Mouse (Mus musculus): ENCODE results near the gene Fyn.

Fyn gene

DNA sequence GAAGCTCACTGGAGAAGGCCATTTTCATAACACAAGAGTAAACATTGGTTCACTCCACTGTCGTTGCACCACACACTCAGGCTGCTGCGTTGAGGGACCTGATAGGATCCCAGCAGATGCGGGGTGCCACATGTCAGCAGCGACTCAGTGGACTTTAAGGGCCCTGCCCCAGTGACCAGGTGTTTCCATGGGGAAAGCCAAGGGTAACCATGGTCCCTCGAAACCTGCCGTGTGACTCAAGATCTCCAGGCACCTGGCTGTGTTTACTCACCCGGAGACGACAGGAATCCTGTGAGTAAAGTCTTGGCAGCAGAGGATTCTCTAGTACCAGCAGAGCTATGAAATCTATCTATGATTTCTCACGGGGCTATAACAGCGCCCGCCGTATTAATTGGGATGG lies 198.2 kb downstream of the Fyn start:
- no peak for DNase-seq (ENCODE audit: low spot score in 2 of 2)

DNA sequence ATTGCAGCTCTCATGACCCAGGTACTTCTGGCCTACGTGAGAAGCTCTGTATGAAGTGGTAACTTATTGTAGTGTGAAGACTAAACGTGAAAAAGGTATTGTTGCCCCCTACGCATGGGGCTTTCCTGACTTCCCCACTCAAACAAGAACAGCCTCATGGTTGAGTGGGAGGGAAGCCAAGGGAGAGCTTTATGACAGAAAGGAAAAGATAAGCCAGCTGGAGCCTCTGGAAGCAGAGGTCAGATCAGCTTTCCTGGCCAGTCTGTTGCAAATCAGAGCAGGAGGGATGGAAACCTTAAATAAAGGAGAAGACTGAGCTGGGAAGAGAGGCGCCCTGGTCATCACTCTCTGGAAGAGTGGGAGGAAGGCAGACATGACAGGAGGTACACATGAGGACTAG lies 200.3 kb downstream of the Fyn start:
- DNase-seq (ENCODE audit: low spot score in 2 of 2), result no peak

DNA sequence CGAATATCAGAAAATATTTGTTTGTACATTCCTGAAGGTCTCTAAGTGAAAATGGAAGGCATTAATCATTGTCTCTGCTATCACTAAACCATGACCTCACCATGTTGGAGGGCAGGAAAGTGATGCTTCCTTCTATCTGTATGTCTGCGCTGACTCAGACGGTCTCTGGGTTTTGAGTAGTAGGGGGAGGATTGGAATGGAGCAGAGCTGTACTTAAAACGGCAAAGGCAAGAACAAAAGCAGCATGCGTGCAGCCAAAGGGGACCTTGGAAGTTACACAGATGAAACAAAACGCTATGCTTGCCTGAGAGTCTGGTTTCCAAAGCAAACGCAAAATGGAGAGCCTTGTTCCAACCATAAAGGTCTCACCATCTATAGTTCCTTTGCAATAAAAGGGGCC lies 202.4 kb downstream of the Fyn start:
- DNase-seq (ENCODE audit: low spot score in 2 of 2), result no peak

DNA sequence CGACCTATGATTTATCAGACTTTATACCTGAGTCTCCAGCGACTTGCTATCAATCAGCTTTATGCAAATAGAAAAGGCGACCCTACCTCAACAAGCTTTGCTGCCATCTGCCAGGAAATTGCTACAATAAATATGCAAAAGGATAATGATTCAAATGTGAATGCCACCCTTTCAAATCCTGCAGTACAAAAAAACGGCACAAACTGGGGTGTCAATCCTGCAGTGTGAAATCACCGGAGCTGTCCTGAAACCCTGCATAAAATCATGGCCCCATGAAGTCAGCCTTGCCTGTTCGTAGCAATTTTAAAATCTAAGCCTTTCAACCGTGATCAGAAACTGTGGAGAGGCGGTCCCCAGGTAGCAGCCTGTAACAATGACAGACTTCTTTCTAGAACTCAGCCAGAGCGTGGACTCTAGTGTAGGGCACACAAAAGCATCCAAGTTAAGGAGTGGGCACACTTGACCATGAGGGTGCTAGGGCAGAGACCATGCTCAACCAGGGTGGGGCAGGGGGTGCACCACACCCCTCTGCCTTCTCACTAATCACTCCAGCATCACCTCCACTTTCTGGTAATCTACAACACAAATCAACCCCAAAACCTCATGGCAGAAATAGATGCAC lies 203.5 kb downstream of the Fyn start:
- DNase-seq (ENCODE audit: low spot score in 2 of 2), result no peak

DNA sequence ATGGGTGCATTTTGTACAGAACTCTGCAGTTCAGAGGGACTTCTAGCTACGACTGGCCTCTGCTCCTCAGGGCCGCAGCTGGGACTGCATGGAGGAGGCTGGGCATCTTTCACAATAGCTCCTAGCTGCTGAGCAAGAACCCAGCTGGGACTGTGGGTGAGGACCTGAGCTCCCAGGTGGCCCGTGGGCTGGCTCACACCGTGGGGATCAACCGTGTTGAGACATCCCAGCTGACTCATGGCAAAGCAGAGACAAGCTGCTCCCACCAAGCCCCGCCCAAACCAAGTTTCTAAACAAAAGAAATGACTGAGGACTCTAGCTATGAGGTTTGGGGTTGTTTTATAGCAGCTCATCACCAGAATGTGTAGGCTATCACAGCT lies 204.0 kb downstream of the Fyn start:
- no peak for DNase-seq (ENCODE audit: low spot score in 2 of 2)

DNA sequence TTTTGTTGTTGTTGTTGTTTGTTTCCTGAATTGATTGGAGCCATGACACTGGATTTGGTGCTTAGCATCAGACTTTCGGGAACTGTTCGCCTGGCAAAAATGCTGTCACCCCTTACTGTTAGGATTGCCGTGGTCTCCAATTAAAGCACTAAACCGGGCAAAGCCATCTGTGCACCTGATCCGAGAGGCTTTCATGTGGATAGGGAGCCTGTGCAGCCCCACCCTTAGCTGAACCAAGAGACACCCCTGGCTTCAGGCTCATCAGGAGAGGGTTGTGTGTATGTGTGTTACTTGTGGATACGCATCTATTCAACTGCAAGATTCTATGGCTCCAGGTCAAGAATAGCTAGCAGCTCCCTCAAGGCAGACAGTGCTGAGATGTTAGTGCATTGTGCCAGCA lies 207.8 kb downstream of the Fyn start:
- DNase-seq (ENCODE audit: low spot score in 2 of 2), result no peak

DNA sequence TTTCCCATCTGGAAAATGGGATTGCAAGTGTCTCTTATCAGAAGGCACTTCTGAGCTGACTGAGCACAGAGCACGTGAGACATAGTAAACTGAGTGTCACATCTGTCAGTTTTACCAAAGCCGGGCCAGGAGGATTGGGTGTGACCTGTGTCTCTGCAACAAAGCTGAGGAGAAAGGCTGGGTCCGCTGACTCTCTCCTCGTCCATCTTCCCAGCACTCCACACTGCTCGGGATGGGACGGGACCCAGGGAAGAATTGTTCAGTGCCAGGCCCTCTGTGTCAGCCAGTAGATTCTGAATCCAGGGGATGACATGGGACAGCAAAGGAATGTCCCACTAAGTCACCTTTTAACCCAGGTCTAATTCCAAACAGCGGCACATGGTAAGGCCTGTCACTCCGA lies 211.8 kb downstream of the Fyn start:
- no peak for DNase-seq (ENCODE audit: low spot score in 2 of 2)

DNA sequence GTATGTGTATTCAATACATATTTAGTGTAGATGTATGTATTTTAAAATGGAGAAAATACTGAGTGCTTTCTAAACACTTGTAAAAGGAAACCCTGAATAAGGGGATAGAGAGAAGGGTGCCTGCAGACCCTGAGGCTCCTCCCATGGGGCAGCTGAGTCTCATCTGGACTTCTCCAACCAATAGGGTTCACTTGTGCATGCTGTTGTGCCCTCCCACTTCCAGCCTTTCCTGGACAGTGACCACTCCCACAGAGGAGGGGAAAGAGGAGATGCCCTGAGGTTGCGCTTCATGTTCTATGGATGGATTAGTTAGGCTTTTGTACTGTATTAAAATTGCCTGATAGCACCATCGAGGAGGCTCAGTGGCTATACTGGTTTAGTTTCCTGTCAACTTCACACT lies 213.7 kb downstream of the Fyn start:
- DNase-seq (ENCODE audit: low spot score in 2 of 2), result no peak

DNA sequence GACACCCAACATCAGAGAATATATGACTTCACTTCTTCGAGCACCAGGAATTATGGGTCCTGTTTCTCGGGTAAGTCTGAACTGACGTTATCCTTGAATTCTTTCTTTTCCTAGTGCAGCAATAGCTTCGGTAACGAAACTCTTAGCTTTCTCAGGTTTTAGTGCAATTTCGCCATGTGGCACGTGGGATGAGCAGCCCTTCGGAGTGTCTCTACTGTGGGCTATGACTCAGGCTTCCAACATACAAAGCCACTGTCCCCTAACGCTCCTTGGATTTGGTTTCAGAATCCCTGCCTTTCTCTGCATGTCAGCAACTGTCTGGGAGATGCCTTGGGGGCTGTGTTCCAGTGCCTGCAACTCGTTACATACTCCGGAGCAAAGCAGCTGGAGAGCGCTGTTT lies 215.1 kb downstream of the Fyn start:
- no peak for DNase-seq (ENCODE audit: low spot score in 2 of 2)

DNA sequence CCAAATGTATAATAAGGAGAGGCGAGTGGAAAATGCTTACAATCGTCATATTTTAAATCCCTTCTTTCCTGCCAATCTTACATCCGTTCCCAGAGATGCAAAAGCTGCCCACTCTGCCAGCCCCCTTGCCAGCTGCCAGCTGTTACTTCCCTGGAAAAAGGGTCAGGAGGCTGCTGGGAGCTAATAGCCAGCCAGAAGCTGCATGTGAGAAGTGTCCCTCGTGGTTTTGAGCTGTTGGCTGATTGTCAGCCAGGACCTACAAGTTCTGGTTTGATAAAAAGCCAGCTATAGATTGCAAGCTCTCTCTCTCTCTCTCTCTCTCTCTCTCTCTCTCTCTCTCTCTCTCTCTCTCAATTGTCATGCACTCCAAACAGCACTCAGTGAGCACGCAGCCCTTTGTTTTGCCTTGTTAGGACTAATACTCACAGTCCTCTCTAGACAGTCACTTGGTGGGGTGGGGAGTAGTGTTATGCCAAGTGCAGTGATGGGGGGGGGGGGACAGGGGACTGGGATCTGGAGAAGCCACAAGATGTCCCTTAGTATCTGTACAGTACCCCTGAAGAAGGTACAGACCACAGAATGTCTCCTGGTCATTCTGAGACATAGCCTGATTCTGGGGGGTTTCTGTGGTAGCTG lies 218.8 kb downstream of the Fyn start:
- DNase-seq (ENCODE audit: low spot score in 2 of 2), result no peak

DNA sequence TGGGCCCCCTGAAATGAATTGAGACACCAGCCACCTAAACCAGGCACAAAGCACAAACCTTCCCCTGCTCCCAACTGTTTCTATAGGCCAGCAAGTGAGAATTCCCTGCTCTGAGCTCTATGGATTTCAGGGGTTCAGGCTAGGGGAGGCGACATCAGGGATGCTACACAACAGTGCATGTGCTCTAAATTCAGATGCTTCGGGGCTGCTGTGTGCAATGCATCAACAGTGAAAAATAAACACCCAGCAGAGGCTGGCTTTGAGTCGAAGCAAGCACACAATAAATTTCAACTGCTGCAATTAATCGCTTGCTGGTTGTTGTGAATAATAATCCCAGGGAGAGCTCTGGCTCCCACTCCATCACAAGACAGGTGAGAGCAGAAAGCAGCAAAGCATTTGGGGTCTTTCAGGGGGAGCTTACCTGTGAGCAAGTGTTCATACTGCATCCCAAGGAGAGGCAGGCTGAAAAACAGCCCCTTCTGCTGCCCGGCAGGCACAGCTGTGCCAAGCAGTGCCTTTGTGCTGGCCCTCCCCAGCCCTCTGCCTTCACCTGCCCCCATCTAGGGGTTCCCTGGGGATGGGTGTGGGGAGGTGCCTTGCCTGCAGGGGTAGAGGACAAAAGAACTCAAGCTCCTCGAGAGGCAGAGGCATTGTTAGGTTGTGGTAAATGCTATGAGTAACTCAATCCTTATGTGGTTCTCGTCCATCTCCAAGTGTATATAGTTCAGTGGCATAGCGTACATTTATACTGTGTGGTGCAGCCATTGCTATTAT lies 219.5 kb downstream of the Fyn start:
- no peak for DNase-seq (ENCODE audit: low spot score in 2 of 2)

DNA sequence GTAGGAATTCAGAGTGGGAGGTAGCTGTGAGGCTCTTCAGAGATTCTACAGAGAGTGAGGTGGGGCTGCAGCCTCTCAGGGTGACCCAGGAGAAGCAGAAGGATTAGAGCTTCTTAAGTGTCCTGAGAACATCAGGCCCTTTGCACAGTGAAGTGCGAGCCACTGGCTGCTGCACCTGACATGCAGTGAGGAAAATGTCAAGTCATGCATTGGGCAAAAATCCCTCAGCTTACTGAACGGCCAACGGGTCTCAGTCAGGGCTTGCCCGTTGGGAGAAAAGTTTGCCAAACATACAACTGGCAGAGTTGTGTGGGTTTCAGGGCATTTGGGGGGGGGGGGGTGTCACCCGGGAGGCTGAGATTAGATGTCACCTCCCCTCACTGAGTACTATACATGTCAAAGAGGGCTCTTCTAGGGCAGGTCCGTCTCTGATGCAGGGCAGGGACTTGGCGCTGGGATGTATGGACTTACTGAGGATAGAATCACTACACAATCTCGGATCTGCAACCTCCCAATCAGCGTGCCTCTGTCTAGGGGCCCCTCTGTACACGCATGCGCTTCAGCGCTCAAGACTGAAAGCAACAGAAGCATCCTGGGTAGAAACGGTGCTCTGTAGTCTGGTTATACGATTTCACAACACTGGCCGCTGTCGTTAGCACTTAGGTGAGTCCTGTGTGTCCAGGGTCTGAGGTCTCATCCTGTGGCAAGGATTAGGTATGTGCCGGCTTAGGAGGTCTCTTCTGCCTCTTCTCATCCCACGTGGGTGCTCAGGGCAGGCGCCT lies 221.3 kb downstream of the Fyn start:
- no peak for DNase-seq (ENCODE audit: low spot score in 2 of 2)

DNA sequence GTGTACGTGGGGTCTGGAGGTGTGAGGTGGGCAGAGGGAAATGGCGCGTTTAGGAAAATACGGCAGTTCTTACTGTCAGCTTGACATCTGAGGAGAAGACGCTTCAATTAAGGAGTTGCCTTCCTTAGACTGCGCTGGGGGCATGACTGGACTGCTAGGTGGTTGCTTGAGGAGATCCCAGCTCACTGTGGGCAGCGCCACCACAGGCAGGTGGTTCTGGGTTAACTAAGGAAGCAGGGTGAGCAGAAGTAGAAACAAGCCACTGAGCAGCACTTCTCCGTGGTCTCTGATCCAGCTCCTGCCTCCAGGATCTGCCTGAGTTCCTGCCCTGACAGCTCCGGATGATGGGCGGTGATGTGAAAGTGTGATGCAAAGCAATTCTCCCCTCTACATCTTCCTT lies 222.0 kb downstream of the Fyn start:
- DNase-seq (ENCODE audit: low spot score in 2 of 2), result no peak

DNA sequence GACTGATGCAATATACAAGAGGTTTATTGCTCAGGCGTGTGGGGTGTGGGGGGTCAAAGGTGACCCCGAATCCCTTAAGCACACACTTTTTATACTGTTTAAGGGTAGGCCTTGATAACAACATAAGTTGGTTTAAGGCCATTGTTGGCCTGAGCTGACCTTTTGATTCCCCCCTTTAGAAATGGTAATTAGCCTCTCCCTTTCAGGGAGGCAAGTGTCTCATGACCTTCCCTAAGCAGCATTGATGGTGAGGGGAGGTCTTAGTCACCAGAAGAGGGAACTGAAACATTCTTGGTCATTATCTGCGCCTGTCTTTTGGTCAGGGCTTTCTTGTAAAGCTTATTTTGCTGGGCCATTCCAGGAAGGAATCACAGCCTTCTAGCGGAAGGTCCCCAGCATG lies 223.8 kb downstream of the Fyn start:
- DNase-seq (ENCODE audit: low spot score in 2 of 2), result no peak

DNA sequence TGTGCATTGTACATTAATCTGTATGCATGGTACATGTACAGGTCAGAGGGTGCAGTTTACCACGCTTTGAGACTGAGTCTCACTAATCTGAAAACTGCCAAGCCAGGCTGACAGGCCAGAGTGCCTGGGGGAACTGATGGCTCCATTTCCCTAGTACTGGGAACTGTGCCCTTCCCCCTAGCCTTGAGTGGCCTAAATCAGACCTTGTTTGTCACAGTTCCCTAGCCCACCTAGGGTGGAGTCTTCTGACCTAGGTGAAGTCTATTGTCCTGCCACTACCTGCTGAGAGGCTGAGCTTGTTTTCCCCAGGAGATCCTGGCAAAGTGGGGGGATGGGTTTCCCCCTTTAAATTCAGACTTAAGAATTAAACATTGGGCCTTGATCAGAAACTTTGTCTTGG lies 226.1 kb downstream of the Fyn start:
- DNase-seq (ENCODE audit: low spot score in 2 of 2), result no peak

DNA sequence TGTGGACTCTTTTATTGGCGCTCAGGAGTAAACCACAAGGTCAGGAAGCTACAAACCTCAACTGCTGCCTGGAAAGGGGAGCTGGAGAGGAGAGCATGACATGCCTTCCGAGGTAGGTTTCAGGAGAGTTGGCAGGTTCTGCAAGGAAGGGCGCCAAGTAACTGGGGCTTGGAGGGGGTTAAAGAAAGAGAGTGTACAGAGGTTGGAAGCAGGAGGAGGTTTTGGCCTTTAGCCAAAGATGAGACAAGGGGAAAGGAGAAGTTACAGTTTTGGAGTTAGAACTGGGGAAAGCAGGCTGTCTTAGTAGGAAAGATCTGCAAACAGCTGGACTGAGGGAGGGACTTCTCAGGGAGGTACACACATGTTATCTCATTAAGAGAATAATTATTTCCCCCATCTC lies 227.2 kb downstream of the Fyn start:
- no peak for DNase-seq (ENCODE audit: low spot score in 2 of 2)

DNA sequence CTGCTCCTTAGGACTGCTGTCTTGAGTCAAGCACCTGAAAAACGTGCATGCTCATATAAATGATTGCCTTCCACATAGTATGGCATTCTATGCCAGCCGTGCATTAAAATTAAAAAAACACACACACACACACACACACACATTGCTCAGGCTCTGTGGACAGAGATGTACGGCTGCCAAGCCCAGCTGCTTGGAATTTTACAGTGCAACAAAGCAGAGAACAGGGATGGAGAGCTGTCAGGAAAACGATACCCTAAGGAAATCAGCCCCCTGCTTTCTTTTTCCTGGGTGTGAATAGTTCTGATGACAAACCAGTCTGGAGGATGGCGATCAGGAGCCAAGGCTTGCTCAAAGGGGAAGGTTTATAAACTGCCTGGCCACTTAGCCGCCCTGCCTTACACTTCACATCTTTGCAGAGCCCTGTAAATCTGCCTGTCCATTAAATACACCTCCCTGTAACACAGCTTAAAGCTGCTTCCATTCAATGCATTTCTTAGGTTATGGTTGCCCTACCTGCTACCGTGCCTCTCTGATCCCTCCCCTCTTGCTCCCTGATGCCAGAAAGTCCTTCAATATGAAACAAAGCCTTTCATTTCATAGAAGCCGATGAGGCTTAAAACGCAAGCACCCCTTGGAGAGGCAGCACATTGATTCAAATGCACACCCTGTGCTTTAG lies 228.6 kb downstream of the Fyn start:
- no peak for DNase-seq (ENCODE audit: low spot score in 2 of 2)

DNA sequence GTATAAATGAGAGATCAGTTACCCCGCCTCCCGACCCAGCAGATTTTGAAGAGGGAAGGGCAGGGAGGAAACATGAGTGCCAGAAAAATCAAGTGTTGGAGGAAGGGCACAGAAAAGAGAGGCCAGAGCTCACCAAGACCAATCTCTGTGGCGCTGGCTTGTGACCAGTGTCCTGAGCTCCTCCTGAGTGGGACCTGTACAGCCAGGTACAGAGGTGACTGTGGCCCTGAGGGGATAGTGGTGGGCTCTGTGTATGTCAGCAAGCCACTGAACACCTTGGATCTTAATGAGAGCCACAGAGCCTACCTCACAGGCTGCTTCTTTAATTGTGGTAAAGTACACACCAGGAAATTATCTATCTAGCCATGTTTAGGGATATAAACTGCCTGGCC lies 229.1 kb downstream of the Fyn start:
- no peak for DNase-seq (ENCODE audit: low spot score in 2 of 2)

DNA sequence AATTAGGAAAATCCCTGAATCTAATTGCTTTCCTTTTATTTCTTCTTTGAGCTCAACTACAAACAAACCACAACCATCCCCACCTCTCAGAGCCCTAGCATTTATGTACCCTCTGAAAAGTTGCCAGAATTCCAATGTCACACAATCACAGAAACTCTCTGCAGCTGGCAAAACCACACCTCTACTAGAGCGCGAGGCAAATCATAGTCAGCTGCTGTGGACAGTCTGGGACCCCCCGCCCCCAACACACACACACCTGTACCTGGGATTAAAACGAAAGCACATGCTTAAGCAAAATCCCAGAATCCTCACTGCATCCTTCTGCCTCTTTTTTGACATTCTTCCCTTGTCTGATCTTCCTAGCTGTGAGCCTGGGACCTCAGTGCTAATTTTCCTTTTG lies 230.9 kb downstream of the Fyn start:
- DNase-seq (ENCODE audit: low spot score in 2 of 2), result no peak

DNA sequence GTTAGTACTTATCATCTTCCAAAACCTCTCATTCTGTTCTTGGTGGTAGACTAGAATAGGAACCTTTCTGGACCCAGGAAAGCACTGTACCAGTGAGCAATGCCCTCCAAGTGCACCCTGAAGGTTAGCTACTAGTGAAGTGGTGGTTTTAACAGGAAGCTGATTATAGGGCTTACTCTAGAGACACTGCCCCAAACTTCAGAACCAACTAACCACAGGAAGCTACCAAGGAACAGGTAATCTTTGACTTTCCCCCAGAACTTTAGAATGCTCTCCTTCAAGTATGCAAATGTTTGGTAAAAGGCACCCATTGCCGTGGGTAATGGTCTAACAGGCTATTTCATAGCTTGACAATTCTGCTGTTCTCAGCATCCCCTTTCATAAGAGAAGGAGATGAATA lies 231.5 kb downstream of the Fyn start:
- no peak for DNase-seq (ENCODE audit: low spot score in 2 of 2)

DNA sequence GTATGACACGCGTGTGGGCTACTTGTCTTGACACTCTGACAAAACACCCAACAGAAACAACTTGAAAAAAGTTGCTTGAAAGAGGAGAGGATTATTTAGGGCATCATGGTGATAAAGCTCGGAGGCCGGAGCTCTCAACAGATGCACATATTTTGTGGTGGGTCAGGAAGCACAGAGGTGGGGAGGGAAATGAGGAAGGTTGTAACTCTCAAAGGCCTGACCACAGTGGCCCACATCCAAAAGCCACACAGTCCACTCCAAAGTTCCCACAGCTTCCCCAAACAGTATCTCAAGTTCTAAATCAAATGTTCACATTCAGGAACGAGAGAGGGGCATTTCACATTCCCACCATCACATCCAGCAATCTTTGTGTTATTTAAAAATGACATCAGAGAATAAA lies 232.4 kb downstream of the Fyn start:
- DNase-seq (ENCODE audit: low spot score in 2 of 2), result no peak

DNA sequence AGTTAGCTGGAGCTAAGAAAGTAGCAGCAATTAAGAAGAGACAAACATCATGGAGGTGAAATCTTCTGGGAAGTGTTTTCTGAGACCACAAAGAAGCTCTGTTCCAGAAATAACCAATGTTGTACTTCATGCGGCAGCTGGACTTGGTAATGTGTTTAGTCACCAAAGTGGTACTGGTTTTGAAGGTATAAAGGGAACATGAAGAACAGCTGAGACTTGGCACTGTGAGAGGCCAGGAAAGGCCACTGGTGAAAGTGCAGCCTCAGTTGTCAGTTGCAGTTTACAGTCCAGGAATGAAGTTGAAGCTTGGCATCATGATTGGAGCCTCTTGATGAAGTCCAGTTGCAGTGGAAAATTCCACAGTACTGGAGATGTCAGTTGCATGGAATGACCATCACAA lies 237.8 kb downstream of the Fyn start:
- DNase-seq (ENCODE audit: low spot score in 2 of 2), result no peak
